Mouse (Mus musculus) liver, postnatal 0 days (tissue): Measurements from ENCODE around the gene Mrpl55. TPM values are rescaled to one million over a fixed set of nuclear protein-coding genes. Genes with fewer than 3 reads are reported as not detected.

ENCODE experiments used
- ATAC-seq: fragments of 200-750 bp; cut with Nextera tagmentation; 2 replicates; pipeline ENCODE4 v1.8.0; 2017; ENCODE audit warnings: mild to moderate bottlenecking, moderate library complexity
- DNase-seq: peaks from one replicate; pipeline ENCODE4 v3.0.0-alpha.2; 2016
- H3K27ac ChIP-seq: fragments of 300-500 bp; sonication (generic); 2 replicates; pipeline ENCODE4 v1.5.1; 2014; ENCODE audit warnings: antibody characterized with exemption, moderate library complexity, mild to moderate bottlenecking, low read depth
- H3K27me3 ChIP-seq: fragments of 300-500 bp; sonication (generic); 2 replicates; pipeline ENCODE4 v1.6.1; 2014; ENCODE audit warnings: low read length, control low read depth, mixed read lengths; ENCODE audit not compliant: insufficient read depth
- H3K36me3 ChIP-seq: fragments of 300-500 bp; sonication (generic); replicated peaks from 2 replicates; pipeline ENCODE4 v1.6.1; 2014; ENCODE audit warnings: mild to moderate bottlenecking, control low read depth, low read length, moderate library complexity, mixed read lengths; ENCODE audit not compliant: insufficient read depth
- H3K4me1 ChIP-seq: fragments of 300-500 bp; sonication (generic); 2 replicates; pipeline ENCODE4 v1.6.1; 2014; ENCODE audit warnings: antibody characterized with exemption, mild to moderate bottlenecking, control low read depth; ENCODE audit not compliant: insufficient read depth
- H3K4me2 ChIP-seq: fragments of 300-500 bp; sonication (generic); 2 replicates; pipeline ENCODE4 v1.6.1; 2014; ENCODE audit warnings: low read depth, mild to moderate bottlenecking, low read length, moderate library complexity, mixed read lengths
- H3K4me3 ChIP-seq: fragments of 300-500 bp; sonication (generic); 2 replicates; pipeline ENCODE4 v1.5.1; 2014; ENCODE audit warnings: low read depth, low read length
- H3K9ac ChIP-seq: fragments of 300-500 bp; sonication (generic); replicated peaks from 2 replicates; pipeline ENCODE4 v1.6.1; 2014; ENCODE audit warnings: mild to moderate bottlenecking, moderate library complexity
- H3K9me3 ChIP-seq: fragments of 300-500 bp; sonication (generic); 2 replicates; pipeline ENCODE4 v1.6.1; 2016; ENCODE audit warnings: mild to moderate bottlenecking, control low read depth, low read length, mixed read lengths
- CTCF ChIP-seq: sonication (generic); IDR thresholded peaks from 2 replicates; pipeline ENCODE4 v1.5.1; 2016; ENCODE audit warnings: antibody characterized with exemption, low read depth
- EP300 ChIP-seq: IDR thresholded peaks from 2 replicates; pipeline ENCODE4 v1.6.1; 2016; ENCODE audit warnings: antibody characterized with exemption, low read depth, mild to moderate bottlenecking
- WGBS: fragments of 180-500 bp; shearing (Covaris S2); extraction: QIAGEN DNeasy Blood & Tissue Kit; methylation state at CpG from one replicate; pipeline ENCODE4 v1.1.7; 2014; ENCODE audit not compliant: insufficient replicate concordance; 5-methylcytosine and 5-hydroxymethylcytosine counted together
- polyA plus RNA-seq: library from polyadenylated mRNA; unstranded; fragments of >200 nt; fragmentation: Nextera tagmentation; extraction: Ambion mirVana; gene quantifications from 2 replicates; pipeline ENCODE4 v1.2.1, GENCODE M21; 2015

Gene Mrpl55
- polyA plus RNA-seq, 1 experiment from 2014 or later: 65.2 TPM

DNA sequence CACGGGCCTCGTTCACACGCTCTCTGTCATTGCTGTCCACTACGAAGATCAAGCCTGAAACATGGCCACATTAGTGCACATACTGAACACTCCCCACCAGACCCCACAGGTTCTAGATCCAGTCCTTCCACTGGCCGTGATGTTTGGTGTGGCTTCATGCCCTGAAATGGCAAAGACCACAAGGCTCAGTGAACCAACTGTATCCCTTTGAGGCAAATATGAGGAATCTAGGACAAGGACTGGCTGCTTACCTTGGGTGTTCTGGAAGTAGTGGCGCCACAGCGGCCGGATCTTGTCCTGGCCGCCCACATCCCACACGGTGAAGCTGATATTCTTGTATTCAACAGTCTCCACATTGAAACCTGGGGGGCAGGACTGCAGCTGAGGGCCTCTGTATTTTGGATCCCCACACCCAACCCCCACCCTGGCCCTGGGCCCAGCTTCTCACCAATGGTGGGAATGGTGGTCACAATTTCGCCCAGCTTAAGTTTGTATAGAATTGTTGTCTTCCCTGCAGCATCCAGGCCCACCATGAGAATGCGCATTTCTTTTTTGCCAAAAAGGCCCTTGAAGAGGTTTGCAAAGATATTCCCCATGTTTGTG lies 10.7 kb downstream of the Mrpl55 start:
- DNase-seq: no peak
- no peaks in the 10 kb centered on the region for H3K9me3 ChIP-seq
- H3K4me1 ChIP-seq: peaks cover 23% of the 10 kb centered on the region
- H3K4me2 ChIP-seq: no peak overlapping the region
- H3K36me3 ChIP-seq: peaks cover 49% of the 10 kb centered on the region
- TF ChIP-seq EP300 (no peak), CTCF (no peak)
- no peak overlapping the region for H3K27ac ChIP-seq
- WGBS: 88% methylated on average over 12 of the region's 12 CpGs
- ATAC-seq: no peak
- no peak overlapping the region for H3K4me3 ChIP-seq
- no peaks in the 10 kb centered on the region for H3K27me3 ChIP-seq
- no peak overlapping the region for H3K9ac ChIP-seq

DNA sequence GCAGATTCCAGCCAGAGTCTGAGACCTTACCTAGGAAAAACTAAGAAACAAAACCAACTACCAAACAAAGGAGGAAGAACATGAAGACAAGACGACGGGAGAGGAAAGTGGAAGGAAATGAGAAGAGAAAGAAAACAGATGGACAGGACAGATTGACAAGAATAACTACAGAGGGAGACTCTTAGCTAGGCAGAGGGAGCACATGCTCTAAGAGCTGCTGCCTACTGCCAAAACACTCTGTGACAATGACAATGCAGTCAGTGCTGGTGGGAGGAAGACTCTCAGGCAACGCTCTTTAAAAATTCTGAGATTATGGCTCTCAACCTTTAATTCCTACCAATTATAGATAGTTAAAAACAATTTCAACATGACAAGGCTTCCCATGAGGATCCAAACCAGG lies 14.7 kb downstream of the Mrpl55 start:
- DNase-seq (no peak), ATAC-seq (no peak)
- Histone ChIP-seq H3K36me3 (peaks cover 36% of the 10 kb centered on the region), H3K27ac (peak overlapping the region; percentile 7; the same call in 1 of the 2 replicates), H3K9me3 (no peaks in the 10 kb centered on the region), H3K9ac (no peak overlapping the region), H3K4me3 (no peak overlapping the region), H3K4me2 (no peak overlapping the region), H3K27me3 (no peaks in the 10 kb centered on the region), H3K4me1 (peaks cover 48% of the 10 kb centered on the region)
- TF ChIP-seq EP300 (no peak), CTCF (no peak)
- 57% methylated on average over 3 of the region's 3 CpGs for WGBS

DNA sequence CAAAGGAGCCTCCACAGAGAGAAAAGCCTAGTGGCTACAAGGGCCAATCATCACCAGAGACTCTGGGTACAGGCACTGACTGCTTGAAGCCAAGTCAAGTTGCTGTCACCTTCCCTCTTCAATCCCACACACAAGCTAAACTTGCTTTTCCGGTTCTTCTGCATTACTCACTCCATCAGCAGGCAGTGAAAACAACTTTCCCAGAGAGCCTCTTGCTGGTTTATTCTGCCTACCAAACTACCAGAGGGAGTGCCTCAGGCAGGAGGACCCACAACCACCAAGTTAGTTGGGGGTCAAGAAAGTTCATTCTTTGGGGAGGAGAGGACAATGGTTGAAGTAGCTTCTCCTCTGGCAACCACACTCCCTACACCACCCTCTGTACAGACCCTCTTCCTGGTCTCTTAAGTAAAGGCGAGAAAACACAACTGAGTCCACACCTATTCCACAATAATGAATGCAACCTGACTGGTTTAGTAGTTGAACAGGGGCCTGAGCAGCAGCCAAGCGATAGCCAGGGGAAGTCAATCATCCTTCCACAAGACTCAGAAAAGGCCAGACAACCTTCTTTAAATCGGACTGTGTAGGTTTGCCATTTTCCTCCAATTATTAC lies 16.2 kb downstream of the Mrpl55 start:
- DNase-seq (no peak), ATAC-seq (no peak)
- Histone ChIP-seq H3K9ac (no peak overlapping the region), H3K9me3 (no peaks in the 10 kb centered on the region), H3K36me3 (peaks cover 29% of the 10 kb centered on the region), H3K4me3 (no peak overlapping the region), H3K27me3 (no peaks in the 10 kb centered on the region), H3K27ac (no peak overlapping the region), H3K4me1 (peaks cover 56% of the 10 kb centered on the region), H3K4me2 (no peak overlapping the region)
- no peak for TF ChIP-seq EP300
- TF ChIP-seq CTCF: no peak
- 82% methylated on average over 4 of the region's 4 CpGs for WGBS

DNA sequence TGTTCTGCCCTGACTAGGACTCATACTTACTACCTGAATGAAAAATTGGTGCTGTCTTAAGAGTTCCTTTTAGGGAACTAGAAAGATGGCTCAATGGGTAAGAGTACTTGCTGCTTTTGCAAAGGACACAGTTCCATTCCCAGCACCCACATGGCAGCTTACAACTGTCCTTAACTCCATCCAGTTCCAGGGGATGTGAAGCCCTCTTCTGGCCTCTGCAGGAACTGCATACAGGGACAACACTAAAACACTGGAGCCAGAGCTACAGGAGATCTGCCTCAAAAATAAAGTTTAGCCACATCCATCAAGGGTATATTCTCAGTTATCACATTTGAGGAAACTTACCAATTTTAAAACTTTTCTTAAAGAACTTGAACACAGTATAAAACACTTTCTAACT lies 16.8 kb downstream of the Mrpl55 start:
- no peak overlapping the region for H3K4me2 ChIP-seq
- peak; percentile 56; the same call in 1 of the 2 replicates for ATAC-seq

DNA sequence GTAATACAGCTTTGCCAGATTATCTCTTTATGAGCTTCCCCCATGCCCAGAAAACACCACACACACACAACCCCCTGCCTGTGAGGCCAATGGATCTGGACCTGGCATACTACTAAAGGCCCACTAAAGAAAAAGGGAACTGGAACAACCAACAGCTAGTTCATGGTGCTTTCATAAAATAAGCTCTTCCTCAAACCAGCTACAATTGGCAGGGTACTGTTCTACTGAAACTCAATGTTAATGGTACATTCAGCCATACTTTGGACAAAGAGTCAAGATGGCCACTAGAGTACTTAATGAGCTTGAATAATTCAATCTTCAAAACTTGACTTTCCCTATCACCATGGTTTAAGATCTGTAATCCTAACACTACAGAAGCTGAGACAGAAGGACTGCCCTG lies 19.3 kb downstream of the Mrpl55 start:
- Histone ChIP-seq H3K9me3 (no peaks in the 10 kb centered on the region), H3K27ac (peak overlapping the region; percentile 42; the same call in 1 of the 2 replicates), H3K4me2 (no peak overlapping the region), H3K9ac (no peak overlapping the region), H3K27me3 (no peaks in the 10 kb centered on the region), H3K4me1 (peaks cover 77% of the 10 kb centered on the region), H3K36me3 (peaks cover 13% of the 10 kb centered on the region), H3K4me3 (no peak overlapping the region)
- no peak for TF ChIP-seq CTCF
- TF ChIP-seq EP300: no peak
- ATAC-seq: no peak
- DNase-seq: no peak

More for the DNA sequence above, 16.8 kb downstream of the Mrpl55 start:
- no peaks in the 10 kb centered on the region for H3K27me3 ChIP-seq
- H3K36me3 ChIP-seq: peaks cover 27% of the 10 kb centered on the region
- no peak overlapping the region for H3K27ac ChIP-seq
- H3K4me1 ChIP-seq: peaks cover 60% of the 10 kb centered on the region
- no peak overlapping the region for H3K9ac ChIP-seq
- DNase-seq: peak; percentile 61
- H3K4me3 ChIP-seq: no peak overlapping the region
- H3K9me3 ChIP-seq: no peaks in the 10 kb centered on the region
- no peak for TF ChIP-seq EP300
- peak; percentile 78 for TF ChIP-seq CTCF

DNA sequence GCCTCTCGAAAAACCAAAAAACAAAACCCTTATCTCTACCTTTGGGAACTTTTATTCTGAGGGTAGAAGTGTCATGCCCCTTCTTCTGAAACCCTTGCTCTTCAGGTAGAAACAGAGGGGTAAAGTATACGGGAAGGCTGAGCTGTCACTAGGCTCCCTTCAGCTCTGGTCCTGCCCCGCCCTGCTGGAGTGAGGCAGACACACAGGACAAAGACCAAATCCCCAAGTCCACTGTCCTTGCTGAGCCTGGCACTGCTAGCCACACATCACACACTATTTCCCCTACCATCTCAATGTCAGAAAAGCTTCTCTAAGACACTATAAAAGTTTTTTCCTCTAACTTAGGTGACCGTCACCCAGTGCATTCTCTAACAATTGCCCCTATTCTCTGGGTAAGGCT lies 20.0 kb downstream of the Mrpl55 start:
- Histone ChIP-seq H3K9me3 (no peaks in the 10 kb centered on the region), H3K4me1 (peaks cover 79% of the 10 kb centered on the region), H3K4me3 (no peak overlapping the region), H3K27me3 (no peaks in the 10 kb centered on the region), H3K36me3 (peaks cover 13% of the 10 kb centered on the region), H3K4me2 (peak overlapping the region; percentile 36), H3K27ac (no peak overlapping the region; the same call in 1 of the 2 replicates), H3K9ac (no peak overlapping the region)
- TF ChIP-seq CTCF (no peak), EP300 (no peak)
- DNase-seq (no peak), ATAC-seq (peak; percentile 37; the same call in 1 of the 2 replicates)
- 71% methylated on average over 4 of the region's 4 CpGs for WGBS
